Mouse (Mus musculus) myocyte (in vitro differentiated cells): Measurements from ENCODE around the gene Clcn6.

Experiments
- CEBPB ChIP-seq: IDR thresholded peaks from 2 replicates; pipeline ENCODE4 v1.6.1; 2011; ENCODE audit warnings: mild to moderate bottlenecking, moderate library complexity; ENCODE audit not compliant: poor library complexity, insufficient read depth, severe bottlenecking
- E2F4 ChIP-seq: IDR thresholded peaks from one replicate; pipeline ENCODE4 v1.6.1; 2011; ENCODE audit warnings: mild to moderate bottlenecking, control low read depth, moderate library complexity; ENCODE audit not compliant: insufficient read depth
- MAX ChIP-seq: IDR thresholded peaks from one replicate; pipeline ENCODE4 v1.6.1; 2011; ENCODE audit warnings: low read depth, mild to moderate bottlenecking, control low read depth
- MYOD1 ChIP-seq, 3 experiments: IDR thresholded peaks; one replicate each; pipeline ENCODE4 v1.6.1; 2011; ENCODE audit warnings: control low read depth in 2 of 3, low read depth in 2 of 3, mild to moderate bottlenecking in 2 of 3, moderate library complexity in 1 of 3; ENCODE audit not compliant: insufficient read length in 2 of 3, control insufficient read depth in 1 of 3
- POLR2A ChIP-seq: IDR thresholded peaks from one replicate; pipeline ENCODE4 v1.6.1; 2011; ENCODE audit warnings: low read depth, mild to moderate bottlenecking, control low read depth, moderate library complexity; ENCODE audit not compliant: insufficient read length
- POLR2AphosphoS2 ChIP-seq: IDR thresholded peaks from one replicate; pipeline ENCODE4 v1.6.1; 2011; ENCODE audit warnings: low read depth, control low read depth; ENCODE audit not compliant: insufficient read length
- REST ChIP-seq: IDR thresholded peaks from one replicate; pipeline ENCODE4 v1.6.1; 2011; ENCODE audit warnings: mild to moderate bottlenecking, control low read depth, moderate library complexity; ENCODE audit not compliant: insufficient read depth, insufficient read length
- SRF ChIP-seq: IDR thresholded peaks from one replicate; pipeline ENCODE4 v1.6.1; 2011; ENCODE audit warnings: low read depth; ENCODE audit not compliant: control insufficient read depth, insufficient read length
- TCF3 ChIP-seq: IDR thresholded peaks from one replicate; pipeline ENCODE4 v1.6.1; 2011; ENCODE audit warnings: low read depth, control low read depth; ENCODE audit not compliant: insufficient read length
- USF1 ChIP-seq: IDR thresholded peaks from one replicate; pipeline ENCODE4 v1.6.1; 2011; ENCODE audit warnings: low read depth, mild to moderate bottlenecking, control low read depth, moderate library complexity

DNA sequence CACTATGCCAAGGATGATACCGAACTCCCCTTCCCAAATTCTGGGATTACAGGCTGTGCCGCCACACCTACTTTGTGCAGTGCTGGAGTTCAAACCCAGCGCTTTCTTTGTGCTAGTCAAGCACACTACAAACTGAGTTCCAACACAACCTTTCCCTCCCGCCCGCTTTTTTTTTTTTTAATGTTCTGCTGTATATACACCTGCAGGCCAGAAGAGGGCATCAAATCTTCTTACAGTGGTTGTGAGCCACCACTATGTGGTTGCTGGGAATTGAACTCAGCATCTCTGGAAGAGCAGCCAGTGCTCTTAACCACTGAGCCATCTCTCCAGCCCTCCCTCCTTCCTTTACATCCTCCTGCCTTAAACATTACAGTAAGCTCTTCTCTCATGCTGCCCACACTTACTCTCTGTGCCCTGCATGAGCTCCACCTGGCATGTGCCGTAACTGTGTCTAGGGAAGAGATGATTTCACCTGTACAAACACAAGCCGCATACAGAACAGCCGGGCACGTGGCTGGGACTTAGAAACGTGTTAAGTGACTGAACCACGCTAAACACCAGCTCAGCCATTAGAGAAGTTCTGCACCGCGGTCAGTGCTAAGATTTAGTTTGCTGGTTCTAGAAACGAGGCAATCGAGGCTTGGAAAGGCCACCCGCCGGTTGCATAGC is 36.0 kb upstream of the Clcn6 start:
- no peak for TF ChIP-seq SRF
- no peak for TF ChIP-seq MAX
- TF ChIP-seq POLR2A, result no peak
- TF ChIP-seq CEBPB, result no peak
- TF ChIP-seq USF1, result no peak
- TF ChIP-seq TCF3, result no peak
- TF ChIP-seq E2F4, result no peak
- no peak for TF ChIP-seq POLR2AphosphoS2
- TF ChIP-seq REST, result no peak
- no peak for TF ChIP-seq MYOD1 (IDR thresholded peaks at IDR 0.05; ENCODE audit: control insufficient read depth in 1 of 3, insufficient read length in 2 of 3, low read depth in 2 of 3)
